Mouse (Mus musculus) limb, embryonic 11.5 days (tissue): ENCODE measurements around the gene Erp29. TPM values are rescaled to one million over a fixed set of nuclear protein-coding genes. Genes with fewer than 3 reads are reported as not detected.
A peak's percentile ranks its signal among the peaks of the same experiment; 100 is the strongest.

ENCODE experiments used
- ATAC-seq: fragments of 200-750 bp; cut with Nextera tagmentation; 2 replicates; pipeline ENCODE4 v1.8.0; 2017; ENCODE audit warnings: low read depth; ENCODE audit not compliant: insufficient number of reproducible peaks, low FRiP score, low TSS enrichment
- DNase-seq: peaks from one replicate; pipeline ENCODE4 v3.0.0-alpha.2; 2015; ENCODE audit warnings: low spot score
- H3K27ac ChIP-seq: fragments of 300-500 bp; sonication (generic); replicated peaks from 2 replicates; pipeline ENCODE4 v1.5.1; 2014; ENCODE audit warnings: low read depth, mild to moderate bottlenecking, low read length
- H3K27me3 ChIP-seq: fragments of 300-500 bp; sonication (generic); 2 replicates; pipeline ENCODE4 v1.6.1; 2014; ENCODE audit warnings: mild to moderate bottlenecking, low read length, mixed read lengths; ENCODE audit not compliant: control insufficient read depth, insufficient read depth
- H3K36me3 ChIP-seq: fragments of 300-500 bp; sonication (generic); 2 replicates; pipeline ENCODE4 v1.6.1; 2014; ENCODE audit warnings: mild to moderate bottlenecking, low read length, moderate library complexity, mixed read lengths; ENCODE audit not compliant: control insufficient read depth, insufficient read depth
- H3K4me1 ChIP-seq: fragments of 300-500 bp; sonication (generic); 2 replicates; pipeline ENCODE4 v1.6.1; 2014; ENCODE audit warnings: low read length, mixed read lengths; ENCODE audit not compliant: control insufficient read depth, insufficient read depth
- H3K4me2 ChIP-seq: fragments of 300-500 bp; sonication (generic); 2 replicates; pipeline ENCODE4 v1.6.1; 2014; ENCODE audit warnings: low read depth, mild to moderate bottlenecking, moderate library complexity; ENCODE audit not compliant: severe bottlenecking
- H3K4me3 ChIP-seq: fragments of 300-500 bp; sonication (generic); 2 replicates; pipeline ENCODE4 v1.5.1; 2014; ENCODE audit warnings: low read depth, low read length
- H3K9ac ChIP-seq: fragments of 300-500 bp; sonication (generic); 2 replicates; pipeline ENCODE4 v1.6.1; 2014; ENCODE audit warnings: mild to moderate bottlenecking, low read length
- H3K9me3 ChIP-seq: fragments of 300-500 bp; sonication (generic); 2 replicates; pipeline ENCODE4 v1.6.1; 2016; ENCODE audit warnings: low read length; ENCODE audit not compliant: control insufficient read depth
- WGBS: fragments of 180-500 bp; shearing (Covaris S2); extraction: QIAGEN DNeasy Blood & Tissue Kit; methylation state at CpG from one replicate; pipeline ENCODE4 v1.1.7; 2014; 5-methylcytosine and 5-hydroxymethylcytosine counted together
- polyA plus RNA-seq: library from polyadenylated mRNA; unstranded; fragments of >200 nt; fragmentation: Nextera tagmentation; extraction: Ambion mirVana; gene quantifications from 2 replicates; pipeline ENCODE4 v1.2.1, GENCODE M21; 2014

Gene Erp29
- polyA plus RNA-seq, 1 experiment from 2014 or later = 100 TPM

DNA sequence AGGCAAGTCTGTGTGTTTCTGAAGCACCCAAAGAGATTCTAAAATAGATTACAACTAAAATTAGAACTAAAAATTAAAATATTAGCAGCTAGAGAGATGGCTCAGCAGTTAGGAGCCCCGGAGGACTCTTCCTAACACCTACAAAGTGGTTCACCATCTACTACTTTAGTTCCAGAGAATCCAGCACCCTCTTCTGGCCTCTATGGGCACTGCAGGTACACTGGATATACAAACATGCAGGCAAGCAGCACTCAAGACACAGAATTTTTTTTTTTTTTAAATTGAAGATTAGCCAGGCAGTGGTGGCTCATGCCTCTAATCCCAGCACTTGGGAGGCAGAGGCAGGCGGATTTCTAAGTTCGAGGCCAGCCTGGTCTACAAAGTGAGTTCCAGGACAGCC lies 8.8 kb downstream of the Erp29 start:
- Histone ChIP-seq H3K4me1 (no peaks in the 10 kb centered on the region), H3K9ac (no peak overlapping the region), H3K27ac (no peak overlapping the region), H3K4me3 (no peak overlapping the region), H3K27me3 (no peaks in the 10 kb centered on the region), H3K36me3 (peaks cover 36% of the 10 kb centered on the region), H3K4me2 (no peak overlapping the region), H3K9me3 (no peaks in the 10 kb centered on the region)
- DNase-seq = peak; percentile 59
- WGBS = 89% methylated on average over 3 of the region's 3 CpGs
- no peak for ATAC-seq

DNA sequence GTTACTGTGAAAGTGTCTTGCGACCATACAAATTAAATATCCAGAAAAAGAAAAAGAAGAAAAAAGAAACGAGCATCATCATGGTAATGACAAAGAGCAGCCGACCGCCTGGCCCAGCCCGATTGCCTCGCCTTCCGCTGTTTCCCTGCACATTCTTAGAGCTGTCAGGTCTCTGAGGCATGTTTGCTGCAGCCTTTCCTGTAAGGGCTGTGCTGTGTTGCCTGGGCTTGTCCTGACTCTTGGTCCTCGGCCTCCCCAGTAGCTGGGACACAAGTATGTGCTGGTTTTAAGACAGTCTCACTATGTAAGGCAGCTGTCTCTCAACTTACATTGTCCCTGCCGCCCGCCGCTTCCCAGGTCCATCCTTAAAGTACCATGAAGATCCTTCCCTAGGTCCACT lies 13.6 kb downstream of the Erp29 start:
- Histone ChIP-seq H3K4me3 (no peak overlapping the region), H3K4me2 (no peak overlapping the region), H3K9ac (no peak overlapping the region), H3K4me1 (no peaks in the 10 kb centered on the region), H3K9me3 (no peaks in the 10 kb centered on the region), H3K27ac (no peak overlapping the region), H3K36me3 (peaks cover 40% of the 10 kb centered on the region), H3K27me3 (no peaks in the 10 kb centered on the region)
- 93% methylated on average over 11 of the region's 11 CpGs for WGBS
- DNase-seq = no peak
- ATAC-seq = no peak

DNA sequence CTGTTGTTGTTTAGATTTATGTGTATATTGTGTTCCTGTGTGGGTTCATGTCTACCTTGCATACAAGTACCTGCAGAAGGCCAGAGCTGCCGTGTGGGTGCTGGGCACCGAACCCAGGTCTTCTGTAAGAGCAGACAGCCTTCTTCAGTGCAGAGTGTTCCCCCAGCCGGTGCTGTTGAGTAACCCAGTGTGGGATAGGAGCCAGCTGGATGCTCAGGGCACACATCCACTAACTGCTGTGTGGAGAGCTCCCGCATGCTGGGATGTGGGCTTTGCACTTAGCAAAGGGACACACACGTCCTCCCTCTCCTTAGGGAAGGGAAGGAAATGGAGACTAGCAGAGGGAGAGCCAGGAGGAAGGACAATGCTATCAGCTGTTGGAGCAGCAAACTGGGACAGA lies 14.2 kb downstream of the Erp29 start:
- Histone ChIP-seq H3K27me3 (no peaks in the 10 kb centered on the region), H3K9ac (no peak overlapping the region), H3K27ac (no peak overlapping the region), H3K4me3 (no peak overlapping the region), H3K4me2 (no peak overlapping the region), H3K36me3 (peaks cover 42% of the 10 kb centered on the region), H3K9me3 (no peaks in the 10 kb centered on the region), H3K4me1 (no peaks in the 10 kb centered on the region)
- WGBS = 83% methylated on average over 5 of the region's 5 CpGs
- DNase-seq (no peak), ATAC-seq (no peak)

GRCm38 (mm10) chr5:121428954-121429353 lies 23.4 kb downstream of the Erp29 start:
- ATAC-seq (no peak), DNase-seq (no peak)
- H3K4me3 ChIP-seq = no peak overlapping the region
- H3K27ac ChIP-seq = no peak overlapping the region
- H3K36me3 ChIP-seq = peaks cover 59% of the 10 kb centered on the region
- no peak overlapping the region for H3K9ac ChIP-seq
- H3K4me2 ChIP-seq = no peak overlapping the region
- no peaks in the 10 kb centered on the region for H3K4me1 ChIP-seq
- 88% methylated on average over 3 of the region's 3 CpGs for WGBS
- no peaks in the 10 kb centered on the region for H3K27me3 ChIP-seq
- H3K9me3 ChIP-seq = no peaks in the 10 kb centered on the region

DNA sequence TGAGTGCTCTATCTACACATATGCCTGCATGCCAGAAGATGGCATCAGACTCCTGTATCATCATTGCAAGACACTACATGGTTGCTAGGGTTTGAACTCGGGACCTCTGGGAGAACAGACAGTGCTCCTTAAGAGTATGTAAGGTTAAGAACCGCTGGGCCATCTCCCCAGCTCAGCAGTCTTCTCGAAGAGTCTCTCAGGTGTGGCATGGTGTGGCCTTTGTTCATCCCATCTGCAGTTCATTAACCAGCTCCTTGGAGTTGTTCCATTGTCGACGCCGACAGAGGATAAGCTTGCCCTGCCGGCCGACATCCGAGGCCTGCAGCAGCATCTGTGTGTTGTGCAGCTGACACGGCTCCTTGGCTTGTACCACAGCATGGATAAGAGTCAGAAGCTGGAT lies 29.0 kb downstream of the Erp29 start:
- Histone ChIP-seq H3K36me3 (peaks cover 52% of the 10 kb centered on the region), H3K27me3 (no peaks in the 10 kb centered on the region), H3K27ac (no peak overlapping the region), H3K4me1 (no peaks in the 10 kb centered on the region), H3K4me3 (no peak overlapping the region), H3K9ac (no peak overlapping the region), H3K9me3 (no peaks in the 10 kb centered on the region), H3K4me2 (no peak overlapping the region)
- DNase-seq = no peak
- WGBS = 79% methylated on average over 10 of the region's 10 CpGs
- no peak for ATAC-seq

- ATAC-seq (no peak), DNase-seq (no peak)
- H3K9ac ChIP-seq = no peak overlapping the region
- no peaks in the 10 kb centered on the region for H3K9me3 ChIP-seq
- H3K36me3 ChIP-seq = peaks cover 53% of the 10 kb centered on the region
- H3K27me3 ChIP-seq = no peaks in the 10 kb centered on the region
- WGBS = 87% methylated on average over 6 of the region's 6 CpGs
- H3K27ac ChIP-seq = no peak overlapping the region
- no peak overlapping the region for H3K4me3 ChIP-seq
- no peak overlapping the region for H3K4me2 ChIP-seq
- no peaks in the 10 kb centered on the region for H3K4me1 ChIP-seq
Observed at GRCm38 (mm10) chr5:121422787-121423186, 29.5 kb downstream of the Erp29 start.

DNA sequence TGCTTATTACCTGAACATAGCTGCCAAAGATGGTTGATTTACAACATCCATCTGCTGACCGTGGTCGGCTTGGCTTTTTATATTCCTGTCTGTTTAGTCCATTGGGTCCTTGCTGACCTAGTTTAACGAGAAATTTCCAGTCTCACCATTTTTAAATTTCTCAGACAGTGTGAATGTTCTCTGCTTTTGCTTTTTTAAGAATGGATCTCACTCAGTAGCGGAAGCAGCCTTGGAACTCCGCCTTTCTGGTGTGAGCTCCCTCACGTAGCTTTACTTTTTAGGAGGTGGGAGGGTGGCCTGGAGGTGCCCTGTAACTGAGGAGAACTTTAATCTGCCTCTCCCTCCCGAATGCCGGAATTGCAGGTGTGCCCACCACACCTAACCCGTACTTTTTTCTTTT lies 31.6 kb downstream of the Erp29 start:
- 91% methylated on average over 9 of the region's 9 CpGs for WGBS
- no peaks in the 10 kb centered on the region for H3K27me3 ChIP-seq

GRCm38 (mm10) chr5:121410975-121411374 lies 41.3 kb downstream of the Erp29 start:
- ATAC-seq (no peak), DNase-seq (no peak)
- H3K4me1 ChIP-seq = no peaks in the 10 kb centered on the region
- 92% methylated on average over 4 of the region's 4 CpGs for WGBS
- H3K36me3 ChIP-seq = peaks cover 28% of the 10 kb centered on the region; the same call in 1 of the 2 replicates
- H3K9me3 ChIP-seq = no peaks in the 10 kb centered on the region
- no peak overlapping the region for H3K9ac ChIP-seq
- no peak overlapping the region for H3K4me2 ChIP-seq
- no peaks in the 10 kb centered on the region for H3K27me3 ChIP-seq
- no peak overlapping the region for H3K4me3 ChIP-seq
- no peak overlapping the region for H3K27ac ChIP-seq

More for the DNA sequence above, 31.6 kb downstream of the Erp29 start:
- no peak overlapping the region for H3K4me3 ChIP-seq
- ATAC-seq (no peak), DNase-seq (no peak)
- no peaks in the 10 kb centered on the region for H3K9me3 ChIP-seq
- H3K36me3 ChIP-seq = peaks cover 56% of the 10 kb centered on the region
- H3K4me1 ChIP-seq = no peaks in the 10 kb centered on the region
- H3K27ac ChIP-seq = no peak overlapping the region
- H3K4me2 ChIP-seq = no peak overlapping the region
- no peak overlapping the region for H3K9ac ChIP-seq

DNA sequence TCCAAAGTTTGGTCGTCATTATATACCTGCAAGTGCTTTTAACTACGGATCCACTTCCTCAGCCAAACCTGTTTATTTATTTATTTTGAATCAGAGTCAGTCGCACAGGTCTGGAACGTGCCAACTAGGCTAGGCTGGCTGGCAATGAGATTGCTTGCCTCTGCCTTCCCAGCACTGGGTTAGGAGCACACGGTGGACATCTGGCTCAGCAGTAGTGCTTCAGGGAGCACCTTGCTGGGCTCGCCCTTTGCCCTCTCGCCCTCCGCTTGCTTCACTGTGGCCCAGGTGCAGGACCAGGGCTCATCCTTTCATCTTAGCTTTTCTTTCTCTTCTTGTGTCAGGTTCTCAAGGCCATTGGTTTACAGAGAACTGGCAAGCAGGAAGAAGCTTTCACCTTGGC lies 44.5 kb downstream of the Erp29 start:
- no peak overlapping the region for H3K9ac ChIP-seq
- WGBS = 92% methylated on average over 8 of the region's 8 CpGs
- H3K27ac ChIP-seq = no peak overlapping the region
- peaks cover 15% of the 10 kb centered on the region; the same call in 1 of the 2 replicates for H3K36me3 ChIP-seq
- no peaks in the 10 kb centered on the region for H3K4me1 ChIP-seq
- no peak for DNase-seq
- no peak overlapping the region for H3K4me3 ChIP-seq
- H3K27me3 ChIP-seq = no peaks in the 10 kb centered on the region
- H3K4me2 ChIP-seq = no peak overlapping the region
- no peak for ATAC-seq
- no peaks in the 10 kb centered on the region for H3K9me3 ChIP-seq
